Mouse (Mus musculus) cerebellum, adult 2 months (tissue): ENCODE results near the gene Cyp4f18. TPM values are rescaled to one million over a fixed set of nuclear protein-coding genes. Genes with fewer than 3 reads are reported as not detected.
"Not testable (repeated sequence)": the region's sequence is repeated elsewhere in the genome, so short reads cannot be mapped to it uniquely, and the experiment has no call there.

ENCODE experiments used
- DNase-seq, 2 experiments: peaks; one replicate each; pipeline ENCODE4 v3.0.0; 2021
- H3K27ac ChIP-seq: fragments of 200-500 bp; 2 replicates; pipeline ENCODE4 v1.5.1; 2012; ENCODE audit warnings: low read length, control low read depth, inconsistent platforms; ENCODE audit not compliant: insufficient read depth
- H3K27me3 ChIP-seq: fragments of 200-500 bp; 2 replicates; pipeline ENCODE4 v1.6.1; 2012; ENCODE audit warnings: inconsistent platforms, mild to moderate bottlenecking, low read length, moderate library complexity; ENCODE audit not compliant: control insufficient read depth, insufficient read depth
- H3K4me1 ChIP-seq: fragments of 200-500 bp; 2 replicates; pipeline ENCODE4 v1.6.1; 2011; ENCODE audit warnings: low read length; ENCODE audit not compliant: control insufficient read depth, insufficient read depth
- H3K4me3 ChIP-seq: fragments of 200-500 bp; replicated peaks from 2 replicates; pipeline ENCODE3; 2011; ENCODE audit warnings: mild to moderate bottlenecking, low read depth, low read length, control low read depth; ENCODE audit not compliant: insufficient read depth
- CTCF ChIP-seq: fragments of 200-500 bp; IDR thresholded peaks from 2 replicates; pipeline ENCODE4 v1.5.1; 2011; ENCODE audit warnings: low read depth, mild to moderate bottlenecking, control low read depth, low read length, moderate library complexity, borderline replicate concordance; ENCODE audit not compliant: insufficient read depth
- POLR2A ChIP-seq: fragments of 200-500 bp; IDR thresholded peaks from 2 replicates; pipeline ENCODE4 v1.6.1; 2011; ENCODE audit warnings: low read length, control low read depth, borderline replicate concordance; ENCODE audit not compliant: insufficient read depth
- WGBS: fragments of 180-500 bp; shearing (Covaris S2); methylation state at CpG from one replicate; pipeline ENCODE4 v1.1.7; 2018; 5-methylcytosine and 5-hydroxymethylcytosine counted together
- polyA plus RNA-seq: library from polyadenylated mRNA; depleted of rRNA; stranded (reverse); fragments of >200 nt; gene quantifications from 2 replicates; pipeline ENCODE4 v1.2.3, GENCODE M21; 2012

Cyp4f18 gene
- polyA plus RNA-seq, 1 experiment: 0.18 TPM

- no peaks in the 10 kb centered on the region for H3K27me3 ChIP-seq
- DNase-seq: no peak
- H3K27ac ChIP-seq: no peak overlapping the region
- no peaks in the 10 kb centered on the region for H3K4me1 ChIP-seq
- no peak for TF ChIP-seq POLR2A
- no peak for TF ChIP-seq CTCF
- H3K4me3 ChIP-seq: no peak overlapping the region
- 96% methylated on average over 6 of the region's 6 CpGs for WGBS
Measured at GRCm38 (mm10) chr8:71968636-71969035, 40.8 kb downstream of the Cyp4f18 start.

DNA sequence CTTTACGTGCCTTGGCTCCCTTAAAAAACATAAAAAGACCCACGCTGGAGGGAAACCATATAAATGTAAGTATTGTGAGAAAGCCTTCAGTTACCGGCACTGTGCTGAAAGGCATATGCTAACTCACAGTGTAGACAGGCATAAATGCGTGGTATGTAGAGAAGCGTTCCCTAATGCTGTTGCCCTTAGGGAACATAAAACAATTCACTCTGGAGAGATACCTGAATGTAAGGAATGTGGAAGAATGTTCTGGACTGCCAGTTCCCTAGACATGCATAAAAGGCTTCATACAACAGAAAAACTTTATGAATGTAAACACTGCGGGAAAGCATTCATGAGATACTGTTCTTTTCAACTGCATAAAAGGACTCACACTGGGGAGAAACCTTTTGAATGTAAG is 41.3 kb downstream of the Cyp4f18 start:
- DNase-seq: no peak
- Histone ChIP-seq H3K27ac (no peak overlapping the region), H3K4me3 (no peak overlapping the region), H3K4me1 (no peaks in the 10 kb centered on the region), H3K27me3 (no peaks in the 10 kb centered on the region)
- TF ChIP-seq POLR2A (no peak), CTCF (no peak)
- 83% methylated on average over 6 of the region's 6 CpGs for WGBS

- TF ChIP-seq CTCF (no peak), POLR2A (no peak)
- no peak overlapping the region for H3K4me3 ChIP-seq
- DNase-seq: no peak
- H3K27me3 ChIP-seq: no peaks in the 10 kb centered on the region
- WGBS: 99% methylated on average over 5 of the region's 5 CpGs
- no peaks in the 10 kb centered on the region for H3K4me1 ChIP-seq
- H3K27ac ChIP-seq: no peak overlapping the region
Measured at GRCm38 (mm10) chr8:71967261-71967660, 42.2 kb downstream of the Cyp4f18 start.

DNA sequence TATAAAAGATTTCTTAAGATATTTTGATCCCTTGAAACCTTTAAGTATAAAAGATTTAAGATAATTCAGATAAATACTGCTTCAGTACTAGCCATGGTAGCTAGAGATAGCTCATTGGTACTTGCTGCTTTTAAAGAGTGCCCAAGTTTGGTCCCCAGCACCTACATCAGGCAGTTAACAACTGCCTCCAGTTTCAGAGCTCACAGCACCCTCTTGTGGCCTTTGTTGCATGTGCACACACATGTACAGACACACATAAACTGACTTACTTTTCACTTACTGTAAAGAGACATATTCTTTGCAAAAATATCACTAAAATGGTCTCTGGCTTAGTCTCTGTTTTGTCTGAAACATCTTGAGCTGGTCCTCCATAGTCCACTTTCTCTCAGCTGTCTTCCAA is 43.0 kb downstream of the Cyp4f18 start:
- TF ChIP-seq CTCF (no peak), POLR2A (no peak)
- DNase-seq: no peak
- Histone ChIP-seq H3K27ac (no peak overlapping the region), H3K27me3 (no peaks in the 10 kb centered on the region), H3K4me1 (no peaks in the 10 kb centered on the region), H3K4me3 (no peak overlapping the region)

DNA sequence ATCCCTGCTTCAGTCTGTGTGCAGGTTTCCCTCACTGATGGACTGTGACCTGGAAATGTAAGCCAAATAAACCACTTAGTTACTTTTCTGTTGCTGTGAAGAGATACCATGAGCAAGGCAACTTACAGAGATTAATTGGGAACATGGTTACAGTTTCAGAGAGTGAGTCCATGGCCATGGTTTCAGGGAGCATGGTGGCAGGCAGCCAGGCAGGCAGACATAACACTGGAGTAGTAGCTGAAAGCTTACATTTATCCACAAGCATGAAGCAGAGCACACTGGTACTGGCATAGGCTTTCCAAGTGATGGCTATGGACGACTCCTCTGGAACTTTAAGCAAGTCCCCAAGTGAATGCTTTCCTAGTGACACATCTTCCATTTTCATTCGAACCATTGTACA is 44.3 kb downstream of the Cyp4f18 start:
- Histone ChIP-seq H3K27ac (no peak overlapping the region), H3K4me3 (no peak overlapping the region), H3K4me1 (no peaks in the 10 kb centered on the region), H3K27me3 (no peaks in the 10 kb centered on the region)
- WGBS: 93% methylated on average over 2 of the region's 2 CpGs
- DNase-seq: no peak
- TF ChIP-seq CTCF: no peak
- TF ChIP-seq POLR2A: no peak

- Histone ChIP-seq H3K27ac (no peak overlapping the region), H3K4me3 (no peak overlapping the region), H3K4me1 (no peaks in the 10 kb centered on the region), H3K27me3 (no peaks in the 10 kb centered on the region)
- no peak for TF ChIP-seq CTCF
- TF ChIP-seq POLR2A: no peak
- DNase-seq: no peak
- WGBS: 72% methylated on average over 3 of the region's 3 CpGs
Measured at GRCm38 (mm10) chr8:71964051-71964450, 45.4 kb downstream of the Cyp4f18 start.

- Histone ChIP-seq H3K27ac (no peak overlapping the region), H3K27me3 (no peaks in the 10 kb centered on the region), H3K4me1 (no peaks in the 10 kb centered on the region), H3K4me3 (no peak overlapping the region)
- no peak for TF ChIP-seq POLR2A
- TF ChIP-seq CTCF: no peak
- WGBS: 95% methylated on average over 5 of the region's 5 CpGs
- DNase-seq: no peak
Measured at GRCm38 (mm10) chr8:71961796-71962195, 47.6 kb downstream of the Cyp4f18 start.

DNA sequence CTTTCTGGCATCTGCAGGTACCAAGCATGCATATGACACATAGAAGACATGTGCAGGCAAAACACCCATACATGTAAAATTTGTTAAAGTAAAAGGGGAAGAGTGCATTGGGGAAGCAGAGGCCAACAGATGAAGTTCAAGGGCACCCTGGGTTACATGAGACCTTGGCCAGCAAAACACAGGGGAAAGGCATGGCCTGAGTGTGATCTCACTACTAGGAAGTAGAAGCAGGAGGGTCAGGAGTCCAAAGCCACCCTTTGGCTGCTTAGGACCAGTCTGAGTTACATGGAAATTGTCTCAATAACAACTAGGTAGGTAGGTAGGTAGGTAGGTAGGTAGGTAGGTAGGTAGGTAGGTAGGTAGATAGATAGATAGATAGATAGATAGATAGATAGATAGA is 48.9 kb downstream of the Cyp4f18 start:
- no peaks in the 10 kb centered on the region for H3K4me1 ChIP-seq
- no peak overlapping the region for H3K27ac ChIP-seq
- TF ChIP-seq CTCF (no peak), POLR2A (no peak)
- no peaks in the 10 kb centered on the region for H3K27me3 ChIP-seq
- no peak overlapping the region for H3K4me3 ChIP-seq
- no peak for DNase-seq

DNA sequence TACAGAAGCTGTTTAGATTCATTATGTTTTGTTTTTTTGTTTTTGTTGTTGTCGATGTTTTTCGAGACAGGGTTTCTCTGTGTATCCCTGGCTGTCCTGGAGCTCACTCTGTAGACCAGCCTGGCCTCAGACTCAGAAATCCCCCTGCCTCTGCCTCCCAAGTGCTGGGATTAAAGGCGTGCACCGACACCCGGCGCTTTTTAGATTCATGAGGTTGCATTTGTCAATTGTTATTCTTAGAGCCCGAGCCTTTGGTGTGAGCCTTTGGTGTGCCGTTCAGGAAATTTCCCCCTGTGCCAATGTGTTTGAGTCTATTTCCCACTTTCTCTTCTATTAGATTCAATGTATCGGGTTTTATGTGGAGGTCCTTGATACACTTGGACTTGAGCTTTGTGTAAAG is 54.8 kb downstream of the Cyp4f18 start:
- no peak for TF ChIP-seq POLR2A
- no peak for TF ChIP-seq CTCF
- no peaks in the 10 kb centered on the region for H3K27me3 ChIP-seq
- DNase-seq: no peak
- 98% methylated on average over 9 of the region's 9 CpGs for WGBS
- no peak overlapping the region for H3K4me3 ChIP-seq
- H3K27ac ChIP-seq: no peak overlapping the region
- H3K4me1 ChIP-seq: peaks cover 3% of the 10 kb centered on the region; the same call in 1 of the 2 replicates

DNA sequence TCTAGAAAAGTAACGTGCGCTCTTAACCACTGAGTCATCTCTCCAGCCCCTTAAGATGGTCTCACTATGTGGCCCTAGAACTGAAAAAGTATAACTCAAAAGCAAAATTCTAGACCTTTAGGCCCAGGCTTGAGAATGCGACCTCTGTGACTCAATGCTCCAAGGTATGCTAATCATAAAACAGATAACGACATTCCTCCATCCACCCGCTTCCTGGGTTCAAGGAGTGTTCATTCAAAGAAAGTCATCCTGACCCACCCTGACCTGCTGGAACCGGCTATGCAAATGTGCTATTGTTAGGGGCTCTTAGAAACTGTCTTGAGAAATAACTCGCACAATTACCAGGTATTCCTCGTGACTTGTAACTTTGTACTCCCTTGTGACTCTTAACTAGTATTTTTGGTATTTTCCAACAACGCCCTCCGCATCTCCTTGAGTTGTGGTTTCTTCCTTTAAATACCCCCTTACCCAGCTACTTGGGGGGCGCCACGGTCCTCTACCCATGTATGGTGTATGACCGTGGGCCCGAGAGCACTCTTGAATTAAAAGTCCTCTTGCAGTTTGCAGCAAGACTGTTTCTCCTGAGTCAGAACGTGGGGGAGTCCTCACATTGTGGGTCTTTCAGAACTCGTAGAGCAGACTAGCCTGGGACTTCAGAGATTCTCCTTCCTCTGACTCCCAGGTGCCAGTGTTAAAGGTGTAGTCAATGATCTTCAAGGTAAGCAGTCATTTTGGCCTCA is 56.3 kb downstream of the Cyp4f18 start:
- not testable (repeated sequence) for H3K27ac ChIP-seq, H3K4me3 ChIP-seq, H3K4me1 ChIP-seq, DNase-seq, H3K27me3 ChIP-seq
- WGBS: 98% methylated on average over 16 of the region's 16 CpGs
